Mouse (Mus musculus): Measurements from ENCODE around the gene Rps6ka5.

The Rps6ka5 gene

GRCm38 (mm10) chr12:100726651-100727050 is at the start of gene Rps6ka5:
TSS of gene Rps6ka5 (minus strand) at chr12:100726983.
- in situ Hi-C loops (cut with MboI, MseI), result no loop called here

- in situ Hi-C loops (cut with MboI, MseI), result no loop called here
Measured at GRCm38 (mm10) chr12:100775911-100776581, 49.3 kb upstream of the Rps6ka5 start.

GRCm38 (mm10) chr12:100775291-100775690 is 48.5 kb upstream of the Rps6ka5 start:
- in situ Hi-C loops (cut with MboI, MseI), result no loop called here

GRCm38 (mm10) chr12:100774756-100775155 is 48.0 kb upstream of the Rps6ka5 start:
- in situ Hi-C loops (cut with MboI, MseI), result no loop called here

GRCm38 (mm10) chr12:100772230-100772984 is 45.6 kb upstream of the Rps6ka5 start:
- in situ Hi-C loops (cut with MboI, MseI), result no loop called here

GRCm38 (mm10) chr12:100770765-100771164 is 44.0 kb upstream of the Rps6ka5 start:
- in situ Hi-C loops (cut with MboI, MseI), result no loop called here

GRCm38 (mm10) chr12:100769871-100770270 is 43.1 kb upstream of the Rps6ka5 start:
- in situ Hi-C loops (cut with MboI, MseI), result no loop called here

- in situ Hi-C loops (cut with MboI, MseI), result no loop called here
Measured at GRCm38 (mm10) chr12:100764329-100765018, 37.7 kb upstream of the Rps6ka5 start.

- in situ Hi-C loops (cut with MboI, MseI), result no loop called here
Measured at GRCm38 (mm10) chr12:100762663-100763425, 36.1 kb upstream of the Rps6ka5 start.

- in situ Hi-C loops (cut with MboI, MseI), result no loop called here
Measured at GRCm38 (mm10) chr12:100757427-100757826, 30.6 kb upstream of the Rps6ka5 start.

- in situ Hi-C loops (cut with MboI, MseI), result no loop called here
Measured at GRCm38 (mm10) chr12:100753716-100754115, 26.9 kb upstream of the Rps6ka5 start.

GRCm38 (mm10) chr12:100752977-100753376 is 26.2 kb upstream of the Rps6ka5 start:
- in situ Hi-C loops (cut with MboI, MseI), result no loop called here

- in situ Hi-C loops (cut with MboI, MseI), result no loop called here
Measured at GRCm38 (mm10) chr12:100742468-100742867, 15.7 kb upstream of the Rps6ka5 start.

GRCm38 (mm10) chr12:100740313-100740712 is 13.5 kb upstream of the Rps6ka5 start:
- in situ Hi-C loops (cut with MboI, MseI), result no loop called here

- in situ Hi-C loops (cut with MboI, MseI), result no loop called here
Measured at GRCm38 (mm10) chr12:100739011-100739570, 12.3 kb upstream of the Rps6ka5 start.

- in situ Hi-C loops (cut with MboI, MseI), result no loop called here
Measured at GRCm38 (mm10) chr12:100738498-100738897, 11.7 kb upstream of the Rps6ka5 start.

GRCm38 (mm10) chr12:100735581-100735980 is 8.8 kb upstream of the Rps6ka5 start:
- in situ Hi-C loops (cut with MboI, MseI), result no loop called here

- in situ Hi-C loops (cut with MboI, MseI), result no loop called here
Measured at GRCm38 (mm10) chr12:100735156-100735555, 8.4 kb upstream of the Rps6ka5 start.

- in situ Hi-C loops (cut with MboI, MseI), result no loop called here
Measured at GRCm38 (mm10) chr12:100728646-100729485, 2.1 kb upstream of the Rps6ka5 start.

- in situ Hi-C loops (cut with MboI, MseI), result no loop called here
Measured at GRCm38 (mm10) chr12:100727891-100728290, 1.1 kb upstream of the Rps6ka5 start.

GRCm38 (mm10) chr12:100725458-100725786 is 1.4 kb downstream of the Rps6ka5 start:
- in situ Hi-C loops (cut with MboI, MseI), result no loop called here

All from T-helper 17 cell (primary cell).